Mouse (Mus musculus) spleen, adult 2 months (tissue): ENCODE measurements around the gene Clba1.

Experiments used
- CTCF ChIP-seq: fragments of 200-500 bp; IDR thresholded peaks from 2 replicates; pipeline ENCODE4 v1.5.1; 2011; ENCODE audit warnings: mild to moderate bottlenecking, inconsistent platforms; ENCODE audit not compliant: insufficient read depth, insufficient read length, insufficient replicate concordance; ENCODE audit errors: extremely low read depth
- POLR2A ChIP-seq: fragments of 200-500 bp; IDR thresholded peaks from 2 replicates; pipeline ENCODE4 v1.6.1; 2011; ENCODE audit warnings: low read depth, low read length, inconsistent platforms

- no peak for TF ChIP-seq CTCF
- TF ChIP-seq POLR2A, result no peak
These were observed 46.0 kb downstream of the Clba1 start for GRCm38 (mm10) chr12:112854610-112855333.
